Mouse (Mus musculus): ENCODE measurements around the gene Krtap4-6.
"Not testable (repeated sequence)": the region's sequence is repeated elsewhere in the genome, so short reads cannot be mapped to it uniquely, and the experiment has no call there.

The Krtap4-6 gene

GRCm38 (mm10) chr11:99665860-99666259 is at the start of gene Krtap4-6:
TSS of gene Krtap4-6 (minus strand) at chr11:99665960.
- DNase-seq (ENCODE audit: low spot score) = no peak

GRCm38 (mm10) chr11:99690463-99690862 is 24.7 kb upstream of the Krtap4-6 start, which contains the start of gene Gm14190:
TSS of gene Gm14190 (minus strand) at chr11:99690740.
- DNase-seq (ENCODE audit: low spot score) = no peak

- DNase-seq (ENCODE audit: low spot score) = not testable (repeated sequence)
Measured at GRCm38 (mm10) chr11:99685235-99685634, 19.5 kb upstream of the Krtap4-6 start.

GRCm38 (mm10) chr11:99683481-99683880 is 17.7 kb upstream of the Krtap4-6 start:
- DNase-seq (ENCODE audit: low spot score) = no peak

- DNase-seq (ENCODE audit: low spot score) = no peak
Measured at GRCm38 (mm10) chr11:99662802-99663201, 3.0 kb downstream of the Krtap4-6 start.

GRCm38 (mm10) chr11:99659256-99659655 is 6.5 kb downstream of the Krtap4-6 start:
- no peak for DNase-seq (ENCODE audit: low spot score)

GRCm38 (mm10) chr11:99658467-99659010 is 7.2 kb downstream of the Krtap4-6 start, which contains the start of gene Gm11563:
TSS of gene Gm11563 (minus strand) at chr11:99658960.
- DNase-seq (ENCODE audit: low spot score) = not testable (repeated sequence)

- no peak for DNase-seq (ENCODE audit: low spot score)
Measured at GRCm38 (mm10) chr11:99657051-99657450, 8.7 kb downstream of the Krtap4-6 start.

GRCm38 (mm10) chr11:99650136-99650535 is 15.6 kb downstream of the Krtap4-6 start, which contains the start of gene Gm11555:
TSS of gene Gm11555 (minus strand) at chr11:99650236.
- no peak for DNase-seq (ENCODE audit: low spot score)

GRCm38 (mm10) chr11:99646444-99646843 is 19.3 kb downstream of the Krtap4-6 start:
- DNase-seq (ENCODE audit: low spot score) = no peak

- no peak for DNase-seq (ENCODE audit: low spot score)
Measured at GRCm38 (mm10) chr11:99644351-99644750, 21.4 kb downstream of the Krtap4-6 start.

- not testable (repeated sequence) for DNase-seq (ENCODE audit: low spot score)
Measured at GRCm38 (mm10) chr11:99643635-99644139, 22.1 kb downstream of the Krtap4-6 start, which contains the start of gene Krtap4-7. TSS of gene Krtap4-7 (minus strand) at chr11:99644089.

GRCm38 (mm10) chr11:99640926-99641325 is 24.8 kb downstream of the Krtap4-6 start:
- no peak for DNase-seq (ENCODE audit: low spot score)

GRCm38 (mm10) chr11:99637086-99637485 is 28.7 kb downstream of the Krtap4-6 start:
- no peak for DNase-seq (ENCODE audit: low spot score)

- no peak for DNase-seq (ENCODE audit: low spot score)
Measured at GRCm38 (mm10) chr11:99634653-99635134, 31.1 kb downstream of the Krtap4-6 start, which contains the start of gene Krtap4-2. TSS of gene Krtap4-2 (minus strand) at chr11:99635084.

- DNase-seq (ENCODE audit: low spot score) = no peak
Measured at GRCm38 (mm10) chr11:99633293-99633692, 32.5 kb downstream of the Krtap4-6 start.

GRCm38 (mm10) chr11:99630890-99631289 is 34.9 kb downstream of the Krtap4-6 start:
- no peak for DNase-seq (ENCODE audit: low spot score)

- DNase-seq (ENCODE audit: low spot score) = no peak
Measured at GRCm38 (mm10) chr11:99628138-99628537, 37.6 kb downstream of the Krtap4-6 start, which contains the start of gene Krtap4-1. TSS of gene Krtap4-1 (minus strand) at chr11:99628238.

GRCm38 (mm10) chr11:99620335-99620734 is 45.4 kb downstream of the Krtap4-6 start, which contains the start of gene Gm11562:
TSS of gene Gm11562 (minus strand) at chr11:99620435.
- DNase-seq (ENCODE audit: low spot score) = no peak

Data from ovary, postnatal 10 days (tissue).